Mouse (Mus musculus) G1E-ER4 (cell line): ENCODE results near the gene Gm10447. TPM values are rescaled to one million over a fixed set of nuclear protein-coding genes. Genes with fewer than 3 reads are reported as not detected.

Experiments used
- GATA1 ChIP-seq: IDR thresholded peaks from one replicate; pipeline ENCODE4 v1.8.0; 2012; ENCODE audit warnings: low read length, inconsistent platforms
- polyA plus RNA-seq: library from polyadenylated mRNA; stranded (reverse); fragments of >175 nt; gene quantifications from 2 replicates; pipeline ENCODE4 v1.2.3, GENCODE M21; 2012

Gene Gm10447
- polyA plus RNA-seq, 1 experiment, result not detected

GRCm38 (mm10) chr11:53431347-53432056 is 25.4 kb downstream of the Gm10447 start:
- no peak for TF ChIP-seq GATA1

- no peak for TF ChIP-seq GATA1
These were observed 26.1 kb downstream of the Gm10447 start, which contains the start of the genes Uqcrq and Gdf9 for GRCm38 (mm10) chr11:53430670-53431346. Uqcrq (minus strand) TSS chr11:53430831. Gdf9 (plus strand) TSS chr11:53431023.

- no peak for TF ChIP-seq GATA1
These were observed 26.6 kb downstream of the Gm10447 start for GRCm38 (mm10) chr11:53430300-53430669.

- no peak for TF ChIP-seq GATA1
These were observed 27.7 kb downstream of the Gm10447 start for GRCm38 (mm10) chr11:53429182-53429581.

GRCm38 (mm10) chr11:53428716-53429057 is 28.2 kb downstream of the Gm10447 start:
- no peak for TF ChIP-seq GATA1

- TF ChIP-seq GATA1, result no peak
These were observed 28.8 kb downstream of the Gm10447 start for GRCm38 (mm10) chr11:53427993-53428715.

- TF ChIP-seq GATA1, result no peak
These were observed 31.1 kb downstream of the Gm10447 start for GRCm38 (mm10) chr11:53425711-53426255.

GRCm38 (mm10) chr11:53425251-53425650 is 31.7 kb downstream of the Gm10447 start:
- no peak for TF ChIP-seq GATA1

GRCm38 (mm10) chr11:53424826-53425225 is 32.1 kb downstream of the Gm10447 start:
- TF ChIP-seq GATA1, result no peak

- TF ChIP-seq GATA1, result no peak
These were observed 33.9 kb downstream of the Gm10447 start, which contains the start of gene Leap2 for GRCm38 (mm10) chr11:53423036-53423435. Leap2 (minus strand) TSS chr11:53423170.

GRCm38 (mm10) chr11:53418048-53418447 is 38.9 kb downstream of the Gm10447 start:
- TF ChIP-seq GATA1, result no peak

GRCm38 (mm10) chr11:53413871-53414270 is 43.0 kb downstream of the Gm10447 start:
- TF ChIP-seq GATA1, result no peak

- no peak for TF ChIP-seq GATA1
These were observed 45.2 kb downstream of the Gm10447 start for GRCm38 (mm10) chr11:53411738-53412137.

Other genes starting within 250 kb of the Gm10447 start
- 51.3 and 51.9 TPM in 2 replicates for gene Hspa4, start 156.7 kb downstream of the Gm10447 start, polyA plus RNA-seq
- gene Zcchc10, start 132.4 kb downstream of the Gm10447 start, polyA plus RNA-seq, result 1.4 and 2.3 TPM in 2 replicates
- 4.1 and 4.5 TPM in 2 replicates for gene Aff4, start 106.3 kb downstream of the Gm10447 start, polyA plus RNA-seq
- gene Leap2, start 33.9 kb downstream of the Gm10447 start, polyA plus RNA-seq, result not detected in 2 replicates
- 217 and 299 TPM in 2 replicates for gene Uqcrq, start 26.3 kb downstream of the Gm10447 start, polyA plus RNA-seq
- gene Gdf9, start 26.1 kb downstream of the Gm10447 start, polyA plus RNA-seq, result 0.14 and 0.24 TPM in 2 replicates
- gene Shroom1, start 95 bp upstream of the Gm10447 start, polyA plus RNA-seq, result not detected in 2 replicates
- gene Gm9837, start 13.4 kb upstream of the Gm10447 start, polyA plus RNA-seq, result not detected in 2 replicates
- gene Gm9945, start 23.1 kb upstream of the Gm10447 start, polyA plus RNA-seq, result 0.15 and 0.50 TPM in 2 replicates
- 12.6 and 15.6 TPM in 2 replicates for gene Sowaha, start 23.2 kb upstream of the Gm10447 start, polyA plus RNA-seq
- 208 and 239 TPM in 2 replicates for gene Sept8, start 62.1 kb upstream of the Gm10447 start, polyA plus RNA-seq
- 6.9 and 7.2 TPM in 2 replicates for gene Kif3a, start 110.3 kb upstream of the Gm10447 start, polyA plus RNA-seq
- 0.81 TPM in 1 of 2 replicates, not detected in the other for gene Il4, start 161.6 kb upstream of the Gm10447 start, polyA plus RNA-seq
- not detected in 2 replicates for gene Il13, start 177.6 kb upstream of the Gm10447 start, polyA plus RNA-seq